Mouse (Mus musculus) bone marrow, adult 2 months (tissue): Measurements from ENCODE around the gene Rhbdl1.

ENCODE experiments used
- CTCF ChIP-seq: fragments of 200-500 bp; IDR thresholded peaks from 2 replicates; pipeline ENCODE4 v1.5.1; 2011; ENCODE audit warnings: low read length, control low read depth; ENCODE audit not compliant: control insufficient read depth, insufficient read depth
- POLR2A ChIP-seq: fragments of 200-500 bp; IDR thresholded peaks from 2 replicates; pipeline ENCODE4 v1.6.1; 2011; ENCODE audit warnings: low read depth, mild to moderate bottlenecking, control low read depth, low read length, borderline replicate concordance; ENCODE audit not compliant: control insufficient read depth

DNA sequence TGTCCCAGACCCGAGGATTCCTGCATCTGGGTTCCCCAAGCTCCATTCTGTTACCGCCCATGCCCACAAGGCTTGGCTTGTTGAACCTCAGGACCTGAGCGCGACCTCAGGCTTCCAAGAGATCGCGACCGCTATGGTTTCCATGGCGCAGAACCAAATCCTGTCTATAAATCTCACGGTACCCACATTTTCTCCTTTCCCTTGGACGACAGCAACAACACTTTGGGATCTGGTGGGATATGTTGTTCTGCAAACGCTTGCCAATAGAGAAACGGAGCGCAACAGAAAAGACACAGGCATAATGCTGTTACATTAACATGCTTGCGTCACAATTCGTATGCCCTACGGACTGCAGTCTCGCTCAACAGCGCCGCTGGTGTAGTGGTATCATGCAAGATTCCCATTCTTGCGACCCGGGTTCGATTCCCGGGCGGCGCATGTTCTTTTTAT, 37.7 kb upstream of the Rhbdl1 start, which contains the start of gene Mettl26:
- TF ChIP-seq POLR2A (no peak), CTCF (peak; percentile 18; the same call in 1 of the 2 replicates)
